Mouse (Mus musculus): Measurements from ENCODE around the gene Serac1.
A peak's percentile ranks its signal among the peaks of the same experiment; 100 is the strongest.

The Serac1 gene

GRCm38 (mm10) chr17:6079287-6080122 lies at the start of gene Serac1, which contains the start of gene Gtf2h5:
Gene Serac1, minus strand, starts transcription at chr17:6079741.
Gene Gtf2h5, plus strand, starts transcription at chr17:6079786.
- DNase-seq (ENCODE audit: low spot score), result peak; percentile 99

DNA sequence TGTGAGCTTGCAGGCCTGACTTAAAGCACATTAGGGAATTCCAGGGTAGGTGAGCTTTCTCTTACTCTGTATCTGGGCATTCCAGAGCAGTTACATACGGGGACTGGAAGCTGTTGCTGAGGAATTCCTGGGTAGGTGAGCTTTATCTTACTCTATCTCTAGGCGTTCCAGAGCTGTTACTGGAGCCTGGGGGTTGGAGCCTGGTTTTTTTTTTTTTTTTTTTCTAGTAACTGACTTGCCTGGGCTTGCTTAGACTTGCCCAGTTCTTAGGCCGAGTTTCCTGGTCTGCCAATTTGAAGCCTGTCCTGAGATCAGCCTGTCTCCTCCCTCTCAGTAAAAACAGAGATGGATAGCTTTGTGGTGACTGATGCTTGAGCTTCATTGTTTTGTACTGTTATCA lies 48.5 kb upstream of the Serac1 start:
- DNase-seq (ENCODE audit: low spot score), result no peak

GRCm38 (mm10) chr17:6125441-6125840 lies 45.9 kb upstream of the Serac1 start:
- no peak for DNase-seq (ENCODE audit: low spot score)

GRCm38 (mm10) chr17:6123776-6124175 lies 44.2 kb upstream of the Serac1 start:
- no peak for DNase-seq (ENCODE audit: low spot score)

DNA sequence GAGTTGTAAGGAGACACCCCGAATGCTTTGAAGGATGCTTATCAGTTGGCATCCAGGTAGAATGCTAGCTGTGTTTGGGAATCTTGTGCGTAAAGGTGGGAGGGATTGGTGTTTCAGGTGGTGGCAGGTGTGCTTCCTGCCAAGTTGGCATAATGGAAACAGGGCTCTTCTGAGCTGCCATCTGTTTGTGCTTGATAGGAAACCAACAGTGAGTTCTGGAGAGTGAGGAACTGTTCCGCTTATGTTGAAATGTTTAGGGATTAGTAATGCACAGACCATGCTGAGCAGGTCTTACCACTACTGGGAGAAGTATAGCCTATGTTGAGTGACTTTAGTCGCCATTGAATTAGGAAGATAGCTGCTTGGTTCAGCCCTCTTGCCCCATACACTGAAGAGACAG lies 39.3 kb upstream of the Serac1 start:
- DNase-seq (ENCODE audit: low spot score), result no peak

GRCm38 (mm10) chr17:6117917-6118316 lies 38.4 kb upstream of the Serac1 start:
- no peak for DNase-seq (ENCODE audit: low spot score)

GRCm38 (mm10) chr17:6117148-6117725 lies 37.7 kb upstream of the Serac1 start:
- no peak for DNase-seq (ENCODE audit: low spot score)

DNA sequence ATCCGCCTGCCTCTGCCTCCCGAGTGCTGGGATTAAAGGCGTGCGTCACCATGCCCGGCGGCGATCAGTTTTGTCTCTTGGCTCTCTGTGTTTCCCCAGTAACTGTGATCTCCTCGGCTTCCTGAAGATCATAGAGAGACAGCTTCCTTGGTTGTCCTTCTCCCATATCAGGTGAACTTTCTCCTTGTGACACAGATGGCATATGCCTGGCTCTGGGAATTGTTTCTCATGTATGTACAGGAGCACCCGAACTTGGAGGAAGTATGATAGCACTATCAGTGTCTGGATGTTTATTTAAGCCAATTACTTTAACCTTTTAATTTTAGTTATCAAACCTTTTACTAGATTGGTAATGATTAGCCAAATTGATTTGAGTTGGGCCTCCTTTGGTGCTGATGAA lies 35.5 kb upstream of the Serac1 start:
- no peak for DNase-seq (ENCODE audit: low spot score)

DNA sequence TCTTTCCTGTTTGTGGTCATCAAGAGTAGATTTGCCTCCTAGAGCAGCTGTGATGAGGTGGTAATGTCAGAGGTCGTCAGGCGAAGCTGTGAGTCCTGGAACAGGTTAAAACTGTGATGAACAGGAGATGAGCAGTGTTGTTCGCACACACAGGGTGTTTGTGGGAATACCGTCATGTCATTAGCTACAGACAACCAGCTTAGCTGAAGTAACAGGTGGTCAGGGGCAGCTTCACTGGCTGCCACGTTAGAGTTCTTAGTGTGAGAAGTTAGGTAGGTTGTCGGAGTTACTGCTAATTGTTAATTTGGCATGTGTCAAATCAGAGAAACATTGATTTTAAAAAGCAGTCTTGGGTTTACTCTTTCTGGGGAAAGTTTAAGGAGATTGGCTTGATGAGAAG lies 34.1 kb upstream of the Serac1 start:
- DNase-seq (ENCODE audit: low spot score), result peak; percentile 15

DNA sequence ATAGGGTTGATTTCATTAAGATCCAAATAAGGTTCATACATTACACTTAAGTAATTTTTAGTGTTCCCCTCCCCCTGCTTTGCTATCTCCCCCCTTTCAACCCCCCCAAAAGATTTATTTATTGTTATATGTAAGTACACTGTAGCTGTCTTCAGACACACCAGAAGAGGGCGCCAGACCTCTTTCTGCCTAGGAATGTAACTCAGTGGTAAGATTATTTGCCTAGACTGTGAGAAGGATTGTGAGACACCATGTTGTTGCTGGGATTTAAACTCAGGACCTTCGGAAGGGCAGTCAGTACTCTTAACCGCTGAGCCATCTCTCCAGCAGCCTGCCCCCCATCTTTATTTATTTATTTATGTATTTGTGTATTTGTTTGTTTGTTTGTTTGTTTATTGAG lies 31.4 kb upstream of the Serac1 start:
- DNase-seq (ENCODE audit: low spot score), result no peak

DNA sequence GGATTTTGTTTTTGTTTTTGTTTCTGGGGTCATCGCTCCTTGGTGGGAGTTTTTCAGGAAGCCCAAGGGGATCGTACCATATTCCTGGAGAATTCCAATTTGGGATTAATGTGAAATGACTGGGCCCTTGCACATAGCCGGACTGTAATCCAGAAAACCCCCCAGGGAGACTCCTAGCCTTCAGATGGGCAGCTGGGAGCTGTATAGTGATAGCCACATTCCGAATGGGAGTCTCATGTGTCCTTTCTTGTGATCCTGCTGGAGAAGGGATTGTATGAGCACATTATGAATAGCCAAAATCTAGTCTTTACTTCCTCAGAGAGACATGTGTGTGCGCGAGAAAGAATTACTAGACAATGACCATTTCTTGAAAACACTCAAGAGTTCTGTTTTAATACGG lies 28.6 kb upstream of the Serac1 start:
- no peak for DNase-seq (ENCODE audit: low spot score)

DNA sequence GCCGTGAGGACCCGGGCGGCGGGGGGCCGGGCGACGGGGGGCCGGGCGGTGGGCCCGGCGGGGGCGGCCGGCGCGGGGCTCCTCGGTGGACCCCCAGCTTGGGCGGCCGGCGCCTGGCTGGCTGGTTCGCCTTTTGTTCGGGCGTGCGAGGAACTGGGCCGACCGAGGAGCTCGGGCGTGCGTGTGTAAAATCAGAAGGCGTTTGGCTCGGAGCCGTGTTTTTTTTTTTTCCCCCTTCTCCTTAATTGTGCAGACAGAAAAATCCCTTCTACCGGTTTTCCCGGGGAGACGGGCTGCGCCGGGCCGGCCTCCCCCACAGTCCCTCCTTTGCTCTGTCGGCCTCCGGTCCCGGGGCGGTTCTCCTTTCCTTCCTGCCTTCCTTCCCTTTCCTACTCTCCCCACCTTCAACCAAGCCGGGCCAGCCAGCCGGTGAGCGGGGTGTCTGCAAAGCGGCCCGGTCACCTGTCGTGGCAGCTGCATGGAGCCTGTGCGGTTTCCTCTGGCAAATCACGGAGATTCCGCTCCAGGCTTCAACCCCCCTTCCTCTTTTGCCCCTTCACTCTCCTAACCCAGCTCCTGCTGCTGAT lies 27.6 kb upstream of the Serac1 start:
- DNase-seq (ENCODE audit: low spot score), result peak; percentile 73

GRCm38 (mm10) chr17:6106361-6107014 lies 26.9 kb upstream of the Serac1 start, which contains the start of gene Tulp4:
Gene Tulp4, plus strand, starts transcription at chr17:6106437.
- peak; percentile 89 for DNase-seq (ENCODE audit: low spot score)

DNA sequence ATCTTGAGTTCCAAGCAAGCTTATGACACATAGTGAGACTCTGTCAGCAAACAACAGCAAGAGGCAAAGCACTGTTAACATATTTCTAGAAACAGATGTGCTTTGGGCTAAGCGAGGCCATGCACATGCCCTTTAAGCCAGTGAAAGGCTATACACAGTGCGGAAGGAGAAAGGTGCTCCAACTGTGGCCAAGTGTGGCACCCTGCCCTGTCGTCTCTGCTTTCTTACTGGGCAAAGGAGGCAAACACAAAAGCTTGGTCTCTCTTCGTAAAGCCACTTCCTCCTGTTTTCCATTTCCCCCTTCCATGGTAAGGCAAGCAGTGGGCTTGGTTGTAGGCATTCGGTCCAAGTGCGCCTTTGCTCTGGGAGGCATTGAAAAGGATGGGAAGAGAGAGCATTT lies 24.0 kb upstream of the Serac1 start:
- DNase-seq (ENCODE audit: low spot score), result no peak

DNA sequence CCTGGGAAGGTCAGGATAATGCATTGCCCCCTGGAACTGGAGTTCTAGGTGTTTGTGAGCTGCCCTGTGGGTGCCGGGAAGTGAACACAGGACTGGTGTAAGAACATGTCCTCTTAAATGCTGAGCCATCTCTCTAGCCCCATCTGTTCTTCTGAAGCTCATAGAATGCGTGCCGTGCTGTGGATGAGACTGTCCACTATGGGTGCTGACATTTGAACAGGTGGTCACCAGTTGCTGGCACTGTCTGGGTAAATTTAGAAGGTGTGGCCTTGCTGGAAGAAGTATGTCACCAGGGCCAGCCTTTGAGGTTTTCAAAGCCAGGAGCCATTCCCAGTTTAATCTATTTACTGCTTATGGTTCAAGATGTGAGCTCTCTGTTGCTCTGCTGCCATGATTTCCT lies 22.7 kb upstream of the Serac1 start:
- DNase-seq (ENCODE audit: low spot score), result no peak

DNA sequence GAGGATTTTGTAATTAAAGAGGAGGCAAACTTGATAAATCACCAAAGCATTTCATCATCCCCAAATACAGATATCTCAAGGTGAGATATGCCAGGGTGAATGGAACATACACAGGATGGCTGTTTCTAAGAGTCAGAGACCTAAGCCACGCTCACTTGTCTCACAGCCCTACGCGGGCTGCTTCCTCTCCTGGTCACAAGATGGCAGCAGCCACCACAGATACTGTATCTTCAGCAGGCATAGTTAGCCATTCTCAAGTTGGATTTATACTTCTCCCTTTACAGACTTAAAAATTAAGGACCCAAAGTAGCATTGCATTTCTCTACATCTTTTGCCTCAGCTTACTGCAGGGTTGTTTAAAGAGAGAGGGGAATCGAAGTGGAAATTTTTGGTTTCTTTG lies 18.3 kb upstream of the Serac1 start:
- peak; percentile 66 for DNase-seq (ENCODE audit: low spot score)

DNA sequence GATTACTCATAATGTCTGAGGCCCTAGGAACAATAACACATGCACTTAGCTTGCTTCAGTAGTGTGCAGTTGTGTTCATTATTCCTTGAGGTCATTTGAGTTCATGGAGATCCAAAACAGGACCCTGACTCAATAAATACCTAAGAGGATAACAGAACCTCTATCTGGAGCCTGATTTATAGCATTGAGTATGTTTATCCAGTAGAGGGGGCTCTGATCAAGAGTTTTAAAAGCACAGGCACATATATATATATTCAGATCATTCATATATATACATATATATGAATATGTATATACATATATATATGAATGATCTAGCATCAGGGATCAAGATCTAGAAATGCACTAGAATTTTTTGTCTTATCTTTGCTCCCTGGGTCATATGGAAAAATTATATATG lies 16.0 kb upstream of the Serac1 start:
- no peak for DNase-seq (ENCODE audit: low spot score)

DNA sequence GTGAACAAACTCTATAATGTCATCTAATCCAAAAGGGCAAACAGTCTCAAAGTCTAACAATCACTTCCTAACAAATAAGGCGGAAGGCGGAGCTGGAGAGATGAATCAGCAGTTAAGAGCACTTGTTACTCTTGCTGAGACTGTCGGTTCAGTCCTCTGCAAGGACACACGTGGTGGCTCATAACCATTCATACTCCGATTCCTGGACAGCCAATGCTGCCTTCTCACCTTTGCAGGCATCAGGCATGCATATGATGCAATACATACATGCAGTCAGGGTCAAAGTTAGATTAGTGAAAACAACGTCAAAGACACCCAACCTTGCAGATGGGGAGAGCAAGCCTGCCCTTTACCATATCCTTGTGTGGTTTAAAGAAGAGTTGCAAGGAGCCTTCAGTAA lies 12.1 kb upstream of the Serac1 start:
- no peak for DNase-seq (ENCODE audit: low spot score)

DNA sequence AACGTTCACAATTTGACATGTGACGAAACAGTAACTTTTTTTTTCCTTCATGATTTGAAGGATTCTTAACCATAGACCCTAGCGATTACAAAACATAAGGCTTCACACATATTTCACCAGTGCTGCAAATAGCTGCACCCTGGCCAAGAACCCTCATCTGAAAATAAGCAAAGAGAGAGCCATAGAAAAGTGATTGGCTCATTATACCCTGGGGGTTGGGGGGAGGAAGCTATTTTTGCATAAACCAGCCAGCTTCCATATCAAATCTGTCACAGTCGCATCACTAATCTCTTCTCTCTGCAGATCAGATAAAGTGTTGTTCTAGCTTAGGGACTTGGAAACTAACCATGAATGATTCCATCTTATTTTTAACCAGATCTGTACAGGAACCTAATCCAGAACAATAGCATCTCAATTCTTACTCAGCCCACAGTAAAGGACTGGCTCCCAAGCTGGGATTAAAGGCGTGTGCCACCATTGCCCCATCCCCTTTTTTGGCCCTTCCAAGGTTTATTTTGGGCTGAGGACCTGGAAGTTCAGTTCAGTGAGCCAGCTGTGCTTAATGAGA lies 3.9 kb upstream of the Serac1 start:
- no peak for DNase-seq (ENCODE audit: low spot score)

GRCm38 (mm10) chr17:6073405-6073804 lies 6.1 kb downstream of the Serac1 start:
- no peak for DNase-seq (ENCODE audit: low spot score)

DNA sequence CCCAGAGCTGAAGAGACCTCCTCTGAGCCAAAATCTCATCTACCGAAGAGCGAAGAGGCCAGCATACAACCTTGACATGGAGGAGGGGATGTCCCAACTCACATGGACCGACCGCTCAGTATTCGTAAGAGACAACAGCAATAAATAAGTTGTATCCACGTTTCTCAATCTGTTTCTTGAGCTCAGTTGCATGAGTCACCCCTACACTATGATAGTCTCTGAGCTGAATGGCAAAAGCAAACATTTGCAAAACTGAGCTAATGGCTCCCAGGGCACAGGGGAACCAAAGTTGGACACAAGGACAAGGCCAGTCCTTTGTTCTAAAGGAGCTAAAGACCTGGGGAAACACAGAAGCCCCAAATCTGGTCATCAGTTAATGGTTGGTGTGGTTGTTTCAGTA lies 9.7 kb downstream of the Serac1 start:
- no peak for DNase-seq (ENCODE audit: low spot score)

DNA sequence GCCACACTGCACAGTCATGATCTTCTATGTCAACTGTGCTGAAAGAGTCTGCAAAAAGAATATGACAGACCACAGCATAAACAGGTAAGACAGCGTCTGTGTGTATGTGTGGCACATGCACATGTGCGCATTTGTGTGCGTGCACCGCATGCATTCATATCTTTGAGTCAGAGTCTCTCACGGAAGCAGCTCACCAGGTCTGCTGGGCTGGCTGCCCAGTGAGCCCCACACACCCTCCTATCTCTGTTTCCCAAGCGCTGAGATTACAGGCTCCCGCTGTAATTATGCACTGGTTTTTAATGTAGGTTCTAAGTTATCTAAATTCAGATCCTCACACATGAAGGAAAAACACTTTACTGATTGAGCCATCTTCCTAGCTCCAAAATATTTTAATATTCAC lies 11.9 kb downstream of the Serac1 start:
- no peak for DNase-seq (ENCODE audit: low spot score)
